Mouse (Mus musculus): ENCODE measurements around the gene Ap1g2.
A peak's percentile ranks its signal among the peaks of the same experiment; 100 is the strongest.

DNA sequence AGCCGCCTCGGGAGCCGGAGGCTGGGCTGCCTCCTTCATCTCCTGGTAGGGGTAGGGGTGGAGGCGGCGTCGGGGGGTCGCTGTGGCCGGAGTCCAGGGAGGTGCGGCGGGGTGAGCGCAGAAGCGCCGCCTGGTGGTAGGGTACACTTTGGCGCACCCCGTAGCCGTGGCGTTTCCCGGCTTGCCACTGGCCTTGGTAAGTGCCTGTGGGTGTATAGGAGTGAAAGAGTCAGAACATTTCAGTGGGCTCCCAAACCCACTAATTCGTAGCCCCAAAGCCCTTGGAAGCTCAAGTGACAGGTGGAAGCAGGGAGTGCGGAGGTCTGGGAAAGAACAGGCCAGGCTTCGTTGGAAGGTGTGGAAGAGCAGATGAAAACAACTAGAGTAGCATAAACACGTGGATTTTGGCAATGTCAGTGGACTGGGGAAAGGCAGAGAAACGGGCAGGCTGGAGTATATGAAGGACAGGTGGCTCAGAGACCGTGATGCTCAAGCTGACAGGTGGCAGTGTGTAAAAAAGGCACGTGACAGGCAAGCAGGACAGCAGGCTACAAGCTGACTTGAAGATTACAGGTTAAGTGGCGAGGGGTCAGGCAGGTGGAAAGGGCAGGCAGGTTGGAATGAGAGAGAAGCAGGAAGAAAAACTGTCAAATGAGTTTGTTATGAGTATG is 7.7 kb upstream of the Ap1g2 start:
- TF ChIP-seq POLR2A (IDR thresholded peaks at IDR 0.05; ENCODE audit: low read depth, low read length) (no peak), CTCF (IDR thresholded peaks at IDR 0.05; ENCODE audit: extremely low read depth, insufficient read depth, insufficient read length, insufficient replicate concordance) (peak; percentile 35; the same call in 1 of the 2 replicates)

Measured in spleen, adult 2 months (tissue).